Mouse (Mus musculus) stomach, embryonic 14.5 days (tissue): ENCODE measurements around the gene Olfr1299. TPM values are rescaled to one million over a fixed set of nuclear protein-coding genes. Genes with fewer than 3 reads are reported as not detected.

ENCODE experiments used
- ATAC-seq: fragments of 200-750 bp; cut with Nextera tagmentation; 2 replicates; pipeline ENCODE4 v1.8.0; 2017; ENCODE audit warnings: low read depth, moderate TSS enrichment; ENCODE audit not compliant: insufficient number of reproducible peaks, insufficient read depth, low FRiP score
- H3K27ac ChIP-seq: fragments of 300-500 bp; sonication (generic); 2 replicates; pipeline ENCODE4 v1.5.1; 2014; ENCODE audit warnings: mild to moderate bottlenecking, low read length, moderate library complexity, mixed read lengths
- H3K27me3 ChIP-seq: fragments of 300-500 bp; sonication (generic); 2 replicates; pipeline ENCODE4 v1.6.1; 2014; ENCODE audit warnings: low read length, control low read depth, mixed read lengths; ENCODE audit not compliant: control insufficient read depth, insufficient read depth
- H3K36me3 ChIP-seq: fragments of 300-500 bp; sonication (generic); 2 replicates; pipeline ENCODE4 v1.6.1; 2014; ENCODE audit warnings: mild to moderate bottlenecking, control low read depth, low read length, moderate library complexity, mixed read lengths; ENCODE audit not compliant: control insufficient read depth, insufficient read depth
- H3K4me1 ChIP-seq: fragments of 300-500 bp; sonication (generic); 2 replicates; pipeline ENCODE4 v1.6.1; 2014; ENCODE audit warnings: low read length, control low read depth, mixed read lengths; ENCODE audit not compliant: control insufficient read depth, insufficient read depth
- H3K4me2 ChIP-seq: fragments of 300-500 bp; sonication (generic); replicated peaks from 2 replicates; pipeline ENCODE4 v1.6.1; 2014; ENCODE audit warnings: low read depth, low read length, control low read depth
- H3K4me3 ChIP-seq: fragments of 300-500 bp; sonication (generic); 2 replicates; pipeline ENCODE4 v1.5.1; 2014; ENCODE audit warnings: low read depth, low read length, control low read depth
- H3K9ac ChIP-seq: fragments of 300-500 bp; sonication (generic); replicated peaks from 2 replicates; pipeline ENCODE4 v1.6.1; 2014; ENCODE audit warnings: low read depth, mild to moderate bottlenecking, control low read depth, low read length, moderate library complexity, mixed read lengths
- H3K9me3 ChIP-seq: fragments of 300-500 bp; sonication (generic); 2 replicates; pipeline ENCODE4 v1.6.1; 2016; ENCODE audit warnings: low read depth, low read length, control low read depth; ENCODE audit not compliant: control insufficient read depth
- WGBS: fragments of 180-500 bp; shearing (Covaris S2); extraction: QIAGEN DNeasy Blood & Tissue Kit; methylation state at CpG from one replicate; pipeline ENCODE4 v1.1.7; 2014; 5-methylcytosine and 5-hydroxymethylcytosine counted together
- polyA plus RNA-seq: library from polyadenylated mRNA; unstranded; fragments of >200 nt; fragmentation: Nextera tagmentation; extraction: Ambion mirVana; gene quantifications from 2 replicates; pipeline ENCODE4 v1.2.1, GENCODE M21; 2014

Gene Olfr1299
- polyA plus RNA-seq = not detected in 2 replicates

GRCm38 (mm10) chr2:111661119-111661518, at the start of gene Olfr1299:
Gene Olfr1299, plus strand, starts transcription at chr2:111661419.
- Histone ChIP-seq H3K4me2 (no peak within 1 kb of the TSS), H3K9ac (no peak within 1 kb of the TSS), H3K27ac (no peak within 1 kb of the TSS), H3K36me3 (no peaks in the 10 kb centered on the region), H3K9me3 (no peaks in the 10 kb centered on the region), H3K27me3 (no peaks in the 10 kb centered on the region), H3K4me1 (no peaks in the 10 kb centered on the region), H3K4me3 (no peak within 1 kb of the TSS)
- ATAC-seq = no peak
- 77% methylated on average over 4 of the region's 4 CpGs for WGBS

DNA sequence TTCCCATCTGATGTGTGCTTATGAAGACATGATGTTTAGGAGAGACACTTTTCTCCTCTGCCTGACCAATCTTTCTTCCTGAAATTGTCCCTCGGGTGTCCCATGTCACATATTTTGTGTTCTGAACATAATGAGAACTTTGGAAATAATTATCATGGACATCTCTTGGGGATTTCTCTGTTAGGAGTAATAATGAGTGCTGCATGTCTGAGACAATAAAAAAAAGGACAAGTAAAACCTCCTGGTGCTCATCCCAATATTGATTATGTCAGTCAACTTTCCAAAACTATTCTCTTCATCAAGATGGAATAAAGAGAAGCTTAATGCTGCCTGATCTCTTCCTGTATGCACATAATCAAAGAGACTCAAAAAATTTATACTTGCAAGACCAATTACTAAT, 34.8 kb upstream of the Olfr1299 start, which contains the start of gene Olfr1297:
Gene Olfr1297, minus strand, starts transcription at position 101 of the 400 bp plus-strand sequence.
- Histone ChIP-seq H3K4me3 (no peak within 1 kb of the TSS), H3K9me3 (no peaks in the 10 kb centered on the region), H3K4me1 (no peaks in the 10 kb centered on the region), H3K9ac (no peak within 1 kb of the TSS), H3K27me3 (no peaks in the 10 kb centered on the region), H3K36me3 (no peaks in the 10 kb centered on the region), H3K27ac (no peak within 1 kb of the TSS), H3K4me2 (no peak within 1 kb of the TSS)
- ATAC-seq = no peak
- 77% methylated on average over 1 of the region's 1 CpGs for WGBS

- Histone ChIP-seq H3K36me3 (no peaks in the 10 kb centered on the region), H3K27ac (no peak within 1 kb of the TSS), H3K4me2 (no peak within 1 kb of the TSS), H3K9me3 (no peaks in the 10 kb centered on the region), H3K4me3 (no peak within 1 kb of the TSS), H3K4me1 (no peaks in the 10 kb centered on the region), H3K9ac (no peak within 1 kb of the TSS), H3K27me3 (no peaks in the 10 kb centered on the region)
- ATAC-seq = no peak
- 83% methylated on average over 1 of the region's 1 CpGs for WGBS
Observed at GRCm38 (mm10) chr2:111649101-111649500, 12.1 kb upstream of the Olfr1299 start, which contains the start of gene Olfr1298. Gene Olfr1298, minus strand, starts transcription at chr2:111649201.

Other genes with a start within 250 kb of the Olfr1299 start
- gene Olfr1286, start 238.3 kb upstream of the Olfr1299 start, polyA plus RNA-seq = not detected in 2 replicates
- not detected in 2 replicates for gene Olfr1287, start 212.3 kb upstream of the Olfr1299 start, polyA plus RNA-seq
- not detected in 2 replicates for gene Olfr1288, start 187.3 kb upstream of the Olfr1299 start, polyA plus RNA-seq
- gene Olfr1289, start 180.6 kb upstream of the Olfr1299 start, polyA plus RNA-seq = not detected in 2 replicates
- gene Olfr1290, start 167.6 kb upstream of the Olfr1299 start, polyA plus RNA-seq = not detected in 2 replicates
- not detected in 2 replicates for gene Olfr1291-ps1, start 164.2 kb upstream of the Olfr1299 start, polyA plus RNA-seq
- not detected in 2 replicates for gene Olfr1293-ps, start 136.2 kb upstream of the Olfr1299 start, polyA plus RNA-seq
- gene Olfr1294, start 121.1 kb upstream of the Olfr1299 start, polyA plus RNA-seq = not detected in 2 replicates
- not detected in 2 replicates for gene Olfr1295, start 91.7 kb upstream of the Olfr1299 start, polyA plus RNA-seq
- not detected in 2 replicates for gene Olfr1297, start 34.9 kb upstream of the Olfr1299 start, polyA plus RNA-seq
- not detected in 2 replicates for gene Olfr1298, start 12.2 kb upstream of the Olfr1299 start, polyA plus RNA-seq
- gene Olfr1301, start 89.6 kb downstream of the Olfr1299 start, polyA plus RNA-seq = not detected in 2 replicates
- not detected in 2 replicates for gene Olfr1302, start 116.0 kb downstream of the Olfr1299 start, polyA plus RNA-seq
- gene Olfr1303, start 158.9 kb downstream of the Olfr1299 start, polyA plus RNA-seq = not detected in 2 replicates
- gene Olfr1305, start 215.7 kb downstream of the Olfr1299 start, polyA plus RNA-seq = not detected in 2 replicates